29 mouse cellular contexts compared by ENCODE assay signal in the genomic region with DNA sequence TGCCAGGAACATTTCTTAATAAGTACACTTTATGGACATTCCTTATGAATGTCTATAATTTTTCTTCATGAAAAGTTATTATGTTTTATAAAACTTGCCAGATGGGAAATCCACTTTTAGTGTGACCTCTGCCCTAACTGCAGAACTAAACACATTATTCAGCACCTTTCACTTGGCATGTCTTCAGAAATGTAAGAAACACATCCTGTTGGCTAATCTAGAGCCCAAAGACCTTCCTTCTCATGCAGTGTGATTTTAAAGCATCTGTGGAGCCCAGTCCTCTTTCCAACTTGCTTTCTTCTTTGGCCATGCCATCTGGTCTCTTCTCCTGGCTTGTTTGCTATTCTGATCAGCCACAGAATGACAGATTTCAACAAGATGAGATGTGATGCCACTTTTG.
A peak's percentile ranks its signal among the peaks of the same experiment; 100 is the strongest.
DNase-seq lines count a peak whose midpoint lies in the region; ATAC-seq and TF ChIP-seq lines count a peak whose summit lies in the region.
"Had no signal": no experiment of that assay in that cellular context is flagged by ENCODE, and none has a peak within 500 bp of the region (broad histone marks: within the 10 kb centered on the region; RNA-seq: fewer than 3 reads in every experiment).

No protein-coding gene starts in this region.

- H3K36me3 ChIP-seq in kidney, embryonic 15.5 days = no peaks in the 10 kb centered on the region
- H3K36me3 ChIP-seq in lung, postnatal 0 days (ENCODE audit: insufficient read depth, low read length) = no peaks in the 10 kb centered on the region
- H3K36me3 ChIP-seq: embryonic facial prominence, embryonic 15.5 days; G1E; heart, embryonic 12.5 days; heart, embryonic 15.5 days; hindbrain, embryonic 12.5 days; hindbrain, embryonic 15.5 days had no signal

- no peak overlapping the region for H3K9ac ChIP-seq in kidney, embryonic 15.5 days
- H3K9ac ChIP-seq in lung, postnatal 0 days (replicated peaks; ENCODE audit: low read depth) = no peak overlapping the region
- H3K9ac ChIP-seq: embryonic facial prominence, embryonic 15.5 days; forebrain, postnatal 0 days; heart, embryonic 12.5 days; heart, embryonic 15.5 days; hindbrain, embryonic 12.5 days; hindbrain, embryonic 15.5 days had no signal

- intact Hi-C loops in heart, postnatal 25 days (cut with DNase I) = no loop called here

- H3K27ac ChIP-seq in kidney, embryonic 15.5 days = no peak overlapping the region
- no peak overlapping the region for H3K27ac ChIP-seq in lung, postnatal 0 days (ENCODE audit: low read length)
- H3K27ac ChIP-seq: embryonic facial prominence, embryonic 15.5 days; gastrocnemius, adult 2 months; heart, embryonic 15.5 days; hindbrain, embryonic 12.5 days; hindbrain, embryonic 15.5 days had no signal

- H3K4me3 ChIP-seq in kidney, embryonic 15.5 days (replicated peaks) = no peak overlapping the region
- no peak overlapping the region for H3K4me3 ChIP-seq in lung, postnatal 0 days (ENCODE audit: low read depth, low read length)
- H3K4me3 ChIP-seq: embryonic facial prominence, embryonic 15.5 days; gastrocnemius, adult 2 months; heart, embryonic 12.5 days; heart, embryonic 15.5 days; hindbrain, embryonic 12.5 days; hindbrain, embryonic 15.5 days had no signal

- H3K4me2 ChIP-seq in kidney, embryonic 15.5 days = no peak overlapping the region
- no peak overlapping the region for H3K4me2 ChIP-seq in lung, postnatal 0 days (replicated peaks; ENCODE audit: low read depth, low read length)
- H3K4me2 ChIP-seq: embryonic facial prominence, embryonic 15.5 days; heart, embryonic 12.5 days; heart, embryonic 15.5 days; hindbrain, embryonic 12.5 days; hindbrain, embryonic 15.5 days had no signal

- H3K9me3 ChIP-seq in kidney, embryonic 15.5 days (replicated peaks) = no peaks in the 10 kb centered on the region
- H3K9me3 ChIP-seq in lung, postnatal 0 days (ENCODE audit: low read length) = no peaks in the 10 kb centered on the region
- H3K9me3 ChIP-seq: embryonic facial prominence, embryonic 15.5 days; G1E; heart, embryonic 12.5 days; heart, embryonic 15.5 days; hindbrain, embryonic 12.5 days; hindbrain, embryonic 15.5 days had no signal

- H3K27me3 ChIP-seq in kidney, embryonic 15.5 days = no peaks in the 10 kb centered on the region
- no peaks in the 10 kb centered on the region; the same call in 1 of the 2 replicates for H3K27me3 ChIP-seq in lung, postnatal 0 days (replicated peaks; ENCODE audit: insufficient read depth, low read length)
- H3K27me3 ChIP-seq: embryonic facial prominence, embryonic 15.5 days; heart, embryonic 12.5 days; heart, embryonic 15.5 days; hindbrain, embryonic 12.5 days; hindbrain, embryonic 15.5 days; Patski had no signal

- no peaks in the 10 kb centered on the region for H3K4me1 ChIP-seq in kidney, embryonic 15.5 days
- H3K4me1 ChIP-seq in lung, postnatal 0 days (ENCODE audit: insufficient read depth, low read depth, low read length) = no peaks in the 10 kb centered on the region
- H3K4me1 ChIP-seq: embryonic facial prominence, embryonic 15.5 days; heart, embryonic 12.5 days; heart, embryonic 15.5 days; hindbrain, embryonic 12.5 days; hindbrain, embryonic 15.5 days had no signal

- no peak for ATAC-seq in kidney, embryonic 15.5 days (replicated peaks; ENCODE audit: low FRiP score)
- no peak for ATAC-seq in lung, postnatal 0 days
- peak; percentile 62 to 93 for ATAC-seq in hematopoietic stem cell, adult 5-6 weeks (replicated peaks in 1 of 2; ENCODE audit: insufficient read depth in 1 of 2, low FRiP score in 2 of 2, low TSS enrichment in 1 of 2, low read depth in 1 of 2, poor library complexity in 2 of 2, severe bottlenecking in 2 of 2)
- ATAC-seq: forebrain, embryonic 14.5 days; forebrain, postnatal 0 days; Patski had no signal

- DNase-seq in heart, adult 8-10 months (ENCODE audit: low spot score) = peak; percentile 24
- no peak for DNase-seq in heart, postnatal 25 days (ENCODE audit: low spot score)
- DNase-seq in kidney, postnatal 14 days = peak; percentile 34
- peak; percentile 27 for DNase-seq in lung, postnatal 0 days (ENCODE audit: low spot score)
- DNase-seq in lung, postnatal 36 days = no peak
- DNase-seq: adrenal gland, postnatal 10 days; adrenal gland, postnatal 36 days; B cell, adult 2 months; cerebellum, adult 11 months; cerebellum, adult 2 months; cerebellum, postnatal 10 days; cerebellum, postnatal 36 days; embryo, embryonic 11 days; forebrain, postnatal 0 days; gastrocnemius, adult 2 months; gastrocnemius, postnatal 14 days; heart, adult 11 months; heart, postnatal 10 days; heart, postnatal 4 days had no signal

- no peak for TF ChIP-seq EP300 in lung, postnatal 0 days (IDR thresholded peaks at IDR 0.05)

- no peak for TF ChIP-seq CTCF in lung, postnatal 0 days (IDR thresholded peaks at IDR 0.05)

Comparison
In these comparisons a context has a peak if more than half of its experiments do, and no peak if none do; other contexts are left out.
1. DNase-seq: peak in heart, adult 8-10 months (single experiment), kidney, postnatal 14 days (single experiment) and lung, postnatal 0 days (single experiment); none in heart, postnatal 25 days (single experiment) and lung, postnatal 36 days (single experiment).
2. ATAC-seq: peak in hematopoietic stem cell, adult 5-6 weeks (2 of 2); none in kidney, embryonic 15.5 days (single experiment) and lung, postnatal 0 days (single experiment).